Mouse (Mus musculus): ENCODE measurements around the gene Hist1h2bg. TPM values are rescaled to one million over a fixed set of nuclear protein-coding genes. Genes with fewer than 3 reads are reported as not detected.
"Not testable (repeated sequence)": the region's sequence is repeated elsewhere in the genome, so short reads cannot be mapped to it uniquely, and the experiment has no call there.

Hist1h2bg gene
- polyA plus RNA-seq, 1 experiment from 2014 or later = 6.3 TPM

DNA sequence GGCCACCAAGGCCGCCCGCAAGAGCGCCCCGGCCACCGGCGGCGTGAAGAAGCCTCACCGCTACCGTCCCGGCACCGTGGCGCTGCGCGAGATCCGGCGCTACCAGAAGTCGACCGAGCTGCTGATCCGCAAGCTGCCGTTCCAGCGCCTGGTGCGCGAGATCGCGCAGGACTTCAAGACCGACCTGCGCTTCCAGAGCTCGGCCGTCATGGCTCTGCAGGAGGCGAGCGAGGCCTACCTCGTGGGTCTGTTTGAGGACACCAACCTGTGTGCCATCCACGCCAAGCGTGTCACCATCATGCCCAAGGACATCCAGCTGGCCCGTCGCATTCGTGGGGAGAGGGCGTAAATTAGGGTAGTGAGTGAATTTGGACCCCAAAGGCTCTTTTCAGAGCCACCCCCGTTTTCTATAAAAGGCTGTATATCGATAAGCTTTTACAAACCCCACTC is 4.7 kb downstream of the Hist1h2bg start:
- H3K9ac ChIP-seq (ENCODE audit: low read depth, low read length) = peak overlapping the region; percentile 89
- under 1% methylated on average over 9 of the region's 40 CpGs for WGBS
- H3K4me2 ChIP-seq = peak overlapping the region; percentile 92
- H3K4me1 ChIP-seq (replicated peaks; ENCODE audit: control insufficient read depth, insufficient read depth, low read length); DNase-seq (ENCODE audit: low spot score); H3K27me3 ChIP-seq (replicated peaks; ENCODE audit: control insufficient read depth, insufficient read depth, low read length); H3K36me3 ChIP-seq (ENCODE audit: control insufficient read depth, insufficient read depth, low read length); ATAC-seq (replicated peaks; ENCODE audit: low FRiP score); H3K9me3 ChIP-seq (ENCODE audit: control insufficient read depth, low read length): not testable (repeated sequence)
- peak overlapping the region; percentile 99 for H3K27ac ChIP-seq (ENCODE audit: low read depth, low read length)
- H3K4me3 ChIP-seq (ENCODE audit: low read depth, low read length) = peak overlapping the region; percentile 53

DNA sequence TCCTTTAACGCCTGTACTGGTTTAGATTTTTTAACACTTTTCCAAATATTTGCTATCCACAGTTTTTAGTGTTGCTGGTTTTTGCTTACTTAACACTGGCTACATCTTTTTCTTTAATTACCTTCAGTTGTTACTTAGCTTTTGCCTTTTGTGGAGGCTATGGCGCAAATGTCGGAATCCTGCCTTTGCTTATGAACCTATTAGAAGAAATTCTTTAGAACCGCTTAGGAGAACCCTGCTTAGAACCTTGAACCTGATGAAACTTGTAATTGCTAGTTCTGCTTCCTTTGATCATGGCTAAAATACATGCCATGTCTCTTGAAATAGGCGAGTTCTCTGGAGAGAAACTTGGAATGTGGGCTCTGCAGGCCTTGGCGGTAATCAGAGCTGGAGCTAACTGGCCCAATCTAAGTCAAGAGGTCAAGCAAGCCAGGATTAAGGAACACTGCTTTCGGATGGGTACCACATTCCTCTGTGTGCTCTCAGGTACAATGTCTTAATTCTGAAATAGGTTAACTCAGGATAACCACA is 5.2 kb downstream of the Hist1h2bg start:
- no peaks in the 10 kb centered on the region for H3K9me3 ChIP-seq (ENCODE audit: control insufficient read depth, low read length)
- H3K4me3 ChIP-seq (ENCODE audit: low read depth, low read length) = peak overlapping the region; percentile 53
- no peaks in the 10 kb centered on the region for H3K27me3 ChIP-seq (replicated peaks; ENCODE audit: control insufficient read depth, insufficient read depth, low read length)
- no peak for ATAC-seq (replicated peaks; ENCODE audit: low FRiP score)
- H3K27ac ChIP-seq (ENCODE audit: low read depth, low read length) = peak overlapping the region; percentile 99
- peak; percentile 55 for DNase-seq (ENCODE audit: low spot score)
- WGBS = 6% methylated on average over 7 of the region's 7 CpGs
- H3K9ac ChIP-seq (ENCODE audit: low read depth, low read length) = peak overlapping the region; percentile 89
- H3K36me3 ChIP-seq (ENCODE audit: control insufficient read depth, insufficient read depth, low read length) = no peaks in the 10 kb centered on the region
- H3K4me1 ChIP-seq (replicated peaks; ENCODE audit: control insufficient read depth, insufficient read depth, low read length) = peaks cover 11% of the 10 kb centered on the region
- H3K4me2 ChIP-seq = peak overlapping the region; percentile 92

DNA sequence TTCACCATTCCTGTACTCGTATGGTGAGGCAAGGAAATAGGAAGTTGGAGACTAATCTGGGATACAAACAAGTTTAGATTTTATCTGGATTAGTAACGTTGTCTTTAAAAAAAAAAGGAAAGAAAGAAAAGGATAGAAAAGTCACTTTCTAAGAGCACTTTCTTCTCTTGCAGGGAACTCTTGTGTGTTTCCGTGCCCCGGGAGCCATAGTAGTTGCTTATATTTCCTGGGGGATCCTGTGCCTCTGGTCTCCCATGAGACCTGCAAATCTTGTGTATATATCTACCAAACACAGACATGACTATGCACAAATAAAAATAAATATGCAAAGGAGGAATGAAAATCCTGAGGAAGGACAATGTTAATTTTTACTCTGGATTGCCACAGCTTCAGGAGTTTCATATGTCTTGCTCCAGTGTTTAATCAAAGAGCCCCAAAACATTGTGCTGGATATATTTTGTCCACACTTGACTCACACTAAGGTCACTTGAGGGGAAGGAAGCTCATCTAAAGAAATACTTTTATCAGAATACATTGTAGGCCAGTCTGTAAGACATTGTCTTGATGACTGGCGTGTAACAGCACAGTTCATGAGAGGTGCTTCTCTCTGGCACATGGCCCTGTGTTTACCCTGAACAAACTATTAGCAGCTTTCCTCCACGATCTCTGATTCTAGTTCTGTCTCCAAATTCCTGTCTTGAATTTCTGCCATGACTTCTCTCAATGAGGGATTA is 5.9 kb downstream of the Hist1h2bg start:
- H3K36me3 ChIP-seq (ENCODE audit: control insufficient read depth, insufficient read depth, low read length) = no peaks in the 10 kb centered on the region
- peak overlapping the region; percentile 92 for H3K4me2 ChIP-seq
- no peaks in the 10 kb centered on the region for H3K9me3 ChIP-seq (ENCODE audit: control insufficient read depth, low read length)
- no peaks in the 10 kb centered on the region for H3K27me3 ChIP-seq (replicated peaks; ENCODE audit: control insufficient read depth, insufficient read depth, low read length)
- no peak for ATAC-seq (replicated peaks; ENCODE audit: low FRiP score)
- DNase-seq (ENCODE audit: low spot score) = no peak
- H3K4me3 ChIP-seq (ENCODE audit: low read depth, low read length) = peak overlapping the region; percentile 53
- H3K27ac ChIP-seq (ENCODE audit: low read depth, low read length) = peak overlapping the region; percentile 99
- peaks cover 14% of the 10 kb centered on the region for H3K4me1 ChIP-seq (replicated peaks; ENCODE audit: control insufficient read depth, insufficient read depth, low read length)
- WGBS = 43% methylated on average over 6 of the region's 6 CpGs
- H3K9ac ChIP-seq (ENCODE audit: low read depth, low read length) = peak overlapping the region; percentile 89

DNA sequence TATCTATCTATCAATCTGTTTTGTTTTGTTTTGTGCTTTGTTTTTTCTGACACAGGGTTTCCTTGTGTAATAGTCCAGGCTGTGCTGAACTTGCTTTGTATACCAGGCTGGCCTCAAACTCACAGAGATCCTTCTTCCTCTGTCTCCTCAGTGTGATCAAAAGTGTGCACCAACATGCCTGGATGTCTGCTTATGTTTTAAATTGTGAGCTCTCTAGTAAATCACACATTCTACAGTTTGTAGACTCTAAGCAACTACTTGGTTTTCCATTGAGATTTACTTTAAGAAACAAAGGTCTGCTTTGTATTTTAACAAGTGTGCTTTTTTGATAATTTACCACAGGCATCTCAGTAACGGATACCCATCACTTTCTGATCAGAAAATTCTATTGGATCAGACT is 6.6 kb downstream of the Hist1h2bg start:
- Histone ChIP-seq H3K36me3 (ENCODE audit: control insufficient read depth, insufficient read depth, low read length) (no peaks in the 10 kb centered on the region), H3K4me3 (ENCODE audit: low read depth, low read length) (no peak overlapping the region)

DNA sequence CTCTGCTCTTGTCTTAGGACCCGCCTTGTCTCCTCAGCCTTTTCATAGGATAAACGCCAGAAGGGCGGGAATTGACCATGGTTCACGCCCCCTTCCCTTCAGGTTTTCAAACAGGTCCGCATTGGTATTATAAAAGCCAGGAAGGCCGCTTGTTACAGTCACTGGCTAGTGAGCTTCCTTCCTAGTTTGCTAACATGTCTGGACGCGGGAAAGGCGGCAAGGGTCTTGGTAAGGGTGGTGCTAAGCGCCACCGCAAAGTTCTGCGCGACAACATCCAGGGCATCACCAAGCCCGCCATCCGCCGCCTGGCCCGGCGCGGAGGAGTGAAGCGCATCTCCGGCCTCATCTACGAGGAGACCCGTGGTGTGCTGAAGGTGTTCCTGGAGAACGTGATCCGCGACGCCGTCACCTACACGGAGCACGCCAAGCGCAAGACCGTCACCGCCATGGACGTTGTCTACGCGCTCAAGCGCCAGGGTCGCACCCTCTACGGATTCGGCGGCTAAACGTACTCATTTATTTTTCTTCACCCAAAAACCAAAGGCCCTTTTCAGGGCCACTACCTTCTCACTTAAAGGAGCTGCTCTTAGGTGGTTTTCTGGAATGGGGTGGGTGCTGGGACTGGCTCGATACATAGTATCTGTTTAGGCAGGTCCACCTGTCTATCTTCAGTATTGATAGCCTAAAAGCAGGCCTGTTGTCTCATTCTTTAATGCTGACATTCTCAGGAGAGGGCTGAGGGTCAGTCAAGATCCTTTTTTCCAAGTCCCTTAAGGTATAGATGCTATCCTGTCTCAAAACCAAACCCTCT is 10.4 kb downstream of the Hist1h2bg start, which contains the start of gene Hist1h4d:
Hist1h4d (plus strand) TSS at position 191 of the 811 bp plus-strand sequence.
- DNase-seq (ENCODE audit: low spot score) (peak; percentile 97), ATAC-seq (replicated peaks; ENCODE audit: low FRiP score) (peak; percentile 85)
- Histone ChIP-seq H3K36me3 (ENCODE audit: control insufficient read depth, insufficient read depth, low read length) (no peaks in the 10 kb centered on the region), H3K9me3 (ENCODE audit: control insufficient read depth, low read length) (no peaks in the 10 kb centered on the region), H3K4me1 (replicated peaks; ENCODE audit: control insufficient read depth, insufficient read depth, low read length) (peaks cover 33% of the 10 kb centered on the region), H3K9ac (ENCODE audit: low read depth, low read length) (peak within 1 kb of the TSS; percentile 77), H3K27me3 (replicated peaks; ENCODE audit: control insufficient read depth, insufficient read depth, low read length) (no peaks in the 10 kb centered on the region), H3K4me3 (ENCODE audit: low read depth, low read length) (peak within 1 kb of the TSS; percentile 50), H3K27ac (ENCODE audit: low read depth, low read length) (peak within 1 kb of the TSS; percentile 100), H3K4me2 (peak within 1 kb of the TSS; percentile 77)
- WGBS = under 1% methylated on average over 43 of the region's 43 CpGs

More for the DNA sequence above, 6.6 kb downstream of the Hist1h2bg start:
- H3K27me3 ChIP-seq (replicated peaks; ENCODE audit: control insufficient read depth, insufficient read depth, low read length) = no peaks in the 10 kb centered on the region
- 95% methylated on average over 1 of the region's 1 CpGs for WGBS
- H3K4me1 ChIP-seq (replicated peaks; ENCODE audit: control insufficient read depth, insufficient read depth, low read length) = peaks cover 20% of the 10 kb centered on the region
- no peaks in the 10 kb centered on the region for H3K9me3 ChIP-seq (ENCODE audit: control insufficient read depth, low read length)
- H3K4me2 ChIP-seq = no peak overlapping the region
- no peak for DNase-seq (ENCODE audit: low spot score)
- H3K27ac ChIP-seq (ENCODE audit: low read depth, low read length) = no peak overlapping the region
- H3K9ac ChIP-seq (ENCODE audit: low read depth, low read length) = no peak overlapping the region
- ATAC-seq (replicated peaks; ENCODE audit: low FRiP score) = no peak

DNA sequence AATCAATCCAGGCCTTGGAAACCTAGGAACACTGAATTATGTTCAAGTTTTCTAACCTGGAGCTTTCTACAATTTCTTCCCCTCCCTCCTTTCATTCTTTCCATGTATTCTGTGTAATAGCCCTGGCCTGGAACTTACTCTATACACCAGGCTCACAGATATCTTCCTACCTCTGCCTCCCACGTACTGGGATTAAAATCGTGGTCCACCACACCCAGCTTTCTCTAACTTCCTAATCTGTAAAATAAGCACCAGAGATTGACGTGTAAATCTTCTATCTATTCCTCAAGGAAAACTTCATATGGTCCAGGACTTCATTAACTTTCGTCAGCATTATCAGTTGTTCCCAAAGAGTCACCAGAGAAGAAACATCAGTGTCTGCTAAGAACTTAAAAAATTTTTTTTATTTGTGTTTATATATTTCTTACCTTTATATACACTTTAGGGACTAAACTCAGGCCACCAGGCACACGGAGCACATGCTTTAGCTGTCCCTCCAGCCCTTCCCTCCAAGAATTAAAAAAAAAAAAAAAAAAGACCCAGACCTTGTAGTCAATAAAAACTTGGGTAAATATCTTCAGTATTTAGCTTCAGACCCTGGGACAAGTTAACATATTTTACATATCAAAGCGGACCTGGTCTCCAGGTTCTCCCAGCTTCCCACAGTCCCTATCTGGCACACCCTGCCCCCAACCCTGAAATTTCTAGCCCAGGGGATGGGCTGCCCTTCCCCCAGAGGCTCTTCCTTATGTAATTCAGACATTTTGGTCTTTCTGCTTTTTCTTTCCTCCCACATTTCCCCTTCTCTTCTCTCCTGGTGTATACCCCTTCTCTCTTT is 11.2 kb downstream of the Hist1h2bg start:
- no peaks in the 10 kb centered on the region for H3K36me3 ChIP-seq (ENCODE audit: control insufficient read depth, insufficient read depth, low read length)
- no peak for DNase-seq (ENCODE audit: low spot score)
- WGBS = 6% methylated on average over 6 of the region's 6 CpGs
- peak; percentile 3 for ATAC-seq (replicated peaks; ENCODE audit: low FRiP score)
- H3K4me3 ChIP-seq (ENCODE audit: low read depth, low read length) = peak overlapping the region; percentile 50
- H3K9ac ChIP-seq (ENCODE audit: low read depth, low read length) = peak overlapping the region; percentile 77
- H3K4me2 ChIP-seq = peak overlapping the region; percentile 77
- peaks cover 31% of the 10 kb centered on the region for H3K4me1 ChIP-seq (replicated peaks; ENCODE audit: control insufficient read depth, insufficient read depth, low read length)
- no peaks in the 10 kb centered on the region for H3K27me3 ChIP-seq (replicated peaks; ENCODE audit: control insufficient read depth, insufficient read depth, low read length)
- no peaks in the 10 kb centered on the region for H3K9me3 ChIP-seq (ENCODE audit: control insufficient read depth, low read length)
- H3K27ac ChIP-seq (ENCODE audit: low read depth, low read length) = peak overlapping the region; percentile 100

DNA sequence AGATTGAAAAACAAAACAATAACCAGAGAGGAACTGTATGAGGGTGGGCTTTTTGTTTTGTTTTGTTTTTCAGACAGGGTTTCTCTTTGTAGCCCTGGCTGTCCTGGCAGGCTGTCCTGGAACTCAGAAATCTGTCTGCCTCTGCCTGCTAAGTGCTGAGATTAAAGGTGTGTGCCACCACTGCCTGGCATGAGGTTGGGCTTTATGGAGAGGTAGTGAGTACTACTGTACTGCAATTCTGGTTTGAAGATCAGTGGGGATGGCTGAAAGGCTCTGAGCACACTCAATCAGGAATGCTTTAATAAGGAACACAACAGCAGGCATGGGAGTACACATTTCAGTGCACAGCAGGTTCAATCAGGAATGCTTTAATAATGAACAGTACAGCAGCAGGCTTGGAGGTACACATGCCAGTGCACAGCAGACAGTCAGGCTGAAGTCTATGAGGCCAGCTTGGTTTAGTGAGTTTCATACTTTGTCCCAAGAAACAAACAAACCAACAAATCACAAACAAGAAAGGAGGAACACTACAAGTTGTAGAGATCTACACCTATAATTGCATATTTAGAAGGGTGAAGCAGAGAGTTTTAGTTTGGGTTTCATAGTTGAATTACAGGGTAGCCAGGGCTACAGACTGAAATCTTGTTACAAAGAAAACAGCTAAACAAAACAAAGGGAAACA is 12.3 kb downstream of the Hist1h2bg start:
- Histone ChIP-seq H3K4me1 (replicated peaks; ENCODE audit: control insufficient read depth, insufficient read depth, low read length) (peaks cover 31% of the 10 kb centered on the region), H3K4me3 (ENCODE audit: low read depth, low read length) (no peak overlapping the region; the same call in 1 of the 2 replicates), H3K9ac (ENCODE audit: low read depth, low read length) (peak overlapping the region; percentile 49), H3K27me3 (replicated peaks; ENCODE audit: control insufficient read depth, insufficient read depth, low read length) (no peaks in the 10 kb centered on the region), H3K9me3 (ENCODE audit: control insufficient read depth, low read length) (no peaks in the 10 kb centered on the region), H3K27ac (ENCODE audit: low read depth, low read length) (peak overlapping the region; percentile 100), H3K36me3 (ENCODE audit: control insufficient read depth, insufficient read depth, low read length) (no peaks in the 10 kb centered on the region), H3K4me2 (peak overlapping the region; percentile 77)
- no peak for DNase-seq (ENCODE audit: low spot score)
- ATAC-seq (replicated peaks; ENCODE audit: low FRiP score) = no peak
